Comparison of ENCODE assay signal across 17 mouse cellular contexts in genomic region chr2:79270034-79270535, GRCm38 (mm10). TPM values are rescaled to one million over a fixed set of nuclear protein-coding genes. Genes with fewer than 3 reads are reported as not detected.
DNase-seq lines count a peak whose midpoint lies in the region; ATAC-seq lines count a peak whose summit lies in the region.
"Had no signal": no experiment of that assay in that cellular context is flagged by ENCODE, and none has a peak within 500 bp of the region (broad histone marks: within the 10 kb centered on the region; RNA-seq: fewer than 3 reads in every experiment).

No protein-coding gene starts in this region.

- H3K27ac ChIP-seq in forebrain, embryonic 12.5 days, result no peak overlapping the region
- H3K27ac ChIP-seq in kidney, embryonic 14.5 days (ENCODE audit: low read depth, low read length), result no peak overlapping the region
- no peak overlapping the region for H3K27ac ChIP-seq in kidney, embryonic 15.5 days
- H3K27ac ChIP-seq: embryonic facial prominence, embryonic 15.5 days; intestine, embryonic 15.5 days; limb, embryonic 15.5 days had no signal

- no peaks in the 10 kb centered on the region for H3K9me3 ChIP-seq in forebrain, embryonic 12.5 days
- no peaks in the 10 kb centered on the region for H3K9me3 ChIP-seq in kidney, embryonic 14.5 days (ENCODE audit: control insufficient read depth, low read length)
- H3K9me3 ChIP-seq in kidney, embryonic 15.5 days (replicated peaks), result no peaks in the 10 kb centered on the region
- H3K9me3 ChIP-seq: embryonic facial prominence, embryonic 15.5 days; intestine, embryonic 15.5 days; limb, embryonic 15.5 days had no signal

- no peak overlapping the region for H3K4me2 ChIP-seq in forebrain, embryonic 12.5 days
- H3K4me2 ChIP-seq in kidney, embryonic 14.5 days (replicated peaks; ENCODE audit: low read depth, low read length), result no peak overlapping the region
- H3K4me2 ChIP-seq in kidney, embryonic 15.5 days, result no peak overlapping the region
- H3K4me2 ChIP-seq: embryonic facial prominence, embryonic 15.5 days; intestine, embryonic 15.5 days; limb, embryonic 15.5 days had no signal

- peak; percentile 62 for ATAC-seq in granulocyte monocyte progenitor cell, adult 5-6 weeks (replicated peaks; ENCODE audit: poor library complexity, severe bottlenecking)
- ATAC-seq in megakaryocyte, adult 5-6 weeks (ENCODE audit: poor library complexity, severe bottlenecking), result peak; percentile 27
- ATAC-seq in forebrain, embryonic 12.5 days (ENCODE audit: low FRiP score), result no peak
- no peak for ATAC-seq in kidney, embryonic 14.5 days (ENCODE audit: low FRiP score, low TSS enrichment)
- no peak; the same call in 1 of the 2 replicates for ATAC-seq in kidney, embryonic 15.5 days (replicated peaks; ENCODE audit: low FRiP score)
- ATAC-seq: forebrain, embryonic 16.5 days; intestine, embryonic 15.5 days had no signal

- H3K4me3 ChIP-seq in forebrain, embryonic 12.5 days (replicated peaks), result no peak overlapping the region
- no peak overlapping the region for H3K4me3 ChIP-seq in kidney, embryonic 14.5 days (ENCODE audit: low read length)
- no peak overlapping the region for H3K4me3 ChIP-seq in kidney, embryonic 15.5 days (replicated peaks)
- H3K4me3 ChIP-seq: embryonic facial prominence, embryonic 15.5 days; intestine, embryonic 15.5 days; limb, embryonic 15.5 days had no signal

- peak; percentile 39 for DNase-seq in CD4-positive, CD25-positive, alpha-beta regulatory T cell, adult 2 months (ENCODE audit: low read depth, low spot score)
- peak; percentile 98 for DNase-seq in MEL-GATA-1-ER (ENCODE audit: extremely low read depth, low read depth)
- no peak for DNase-seq in left cerebral cortex, postnatal 14 days (ENCODE audit: low spot score in 2 of 2)
- DNase-seq: adrenal gland, postnatal 14 days; heart, postnatal 4 days; kidney, postnatal 4 days; lung, postnatal 4 days; right cerebral cortex, adult 18-20 months had no signal

- H3K4me1 ChIP-seq in forebrain, embryonic 12.5 days, result no peaks in the 10 kb centered on the region
- H3K4me1 ChIP-seq in kidney, embryonic 14.5 days (ENCODE audit: control insufficient read depth, insufficient read depth, low read length), result no peaks in the 10 kb centered on the region
- no peaks in the 10 kb centered on the region for H3K4me1 ChIP-seq in kidney, embryonic 15.5 days
- H3K4me1 ChIP-seq: embryonic facial prominence, embryonic 15.5 days; intestine, embryonic 15.5 days; limb, embryonic 15.5 days had no signal

- WGBS in forebrain, embryonic 12.5 days, result 66% methylated on average over 3 of the region's 3 CpGs
- 54% methylated on average over 3 of the region's 3 CpGs for WGBS in kidney, embryonic 14.5 days
- 50% methylated on average over 3 of the region's 3 CpGs for WGBS in kidney, embryonic 15.5 days

- H3K36me3 ChIP-seq in forebrain, embryonic 12.5 days (replicated peaks), result no peaks in the 10 kb centered on the region
- H3K36me3 ChIP-seq in kidney, embryonic 14.5 days (ENCODE audit: control insufficient read depth, insufficient read depth, low read length), result no peaks in the 10 kb centered on the region
- no peaks in the 10 kb centered on the region for H3K36me3 ChIP-seq in kidney, embryonic 15.5 days
- H3K36me3 ChIP-seq: embryonic facial prominence, embryonic 15.5 days; intestine, embryonic 15.5 days; limb, embryonic 15.5 days had no signal

- 0 out of 2 replicates have a peak, but pooled peaks cover 2% of the 10 kb centered on the region for H3K27me3 ChIP-seq in forebrain, embryonic 12.5 days
- no peaks in the 10 kb centered on the region for H3K27me3 ChIP-seq in kidney, embryonic 14.5 days (ENCODE audit: control insufficient read depth, insufficient read depth, low read length)
- no peaks in the 10 kb centered on the region for H3K27me3 ChIP-seq in kidney, embryonic 15.5 days
- H3K27me3 ChIP-seq: embryonic facial prominence, embryonic 15.5 days; intestine, embryonic 15.5 days; limb, embryonic 15.5 days had no signal

- H3K9ac ChIP-seq in forebrain, embryonic 12.5 days, result no peak overlapping the region
- no peak overlapping the region for H3K9ac ChIP-seq in kidney, embryonic 14.5 days (ENCODE audit: low read depth, low read length)
- H3K9ac ChIP-seq in kidney, embryonic 15.5 days, result no peak overlapping the region
- H3K9ac ChIP-seq: embryonic facial prominence, embryonic 15.5 days; intestine, embryonic 15.5 days; limb, embryonic 15.5 days had no signal

- intact Hi-C loops in left cerebral cortex, postnatal 14 days (cut with DNase I), result no loop called here

RNA-seq across cellular contexts. Expression of gene Itga4, which starts 14.9 kb away (rescaled TPM):
- total RNA-seq in granulocyte monocyte progenitor cell, adult 5-6 weeks (2014; fragmentation: Nextera tagmentation), result 72.8 and 84.9 TPM in 2 replicates
- total RNA-seq in granulocyte monocyte progenitor cell, adult 5-6 weeks (2017), result 80.1 and 85.1 TPM in 2 replicates
- 208 and 212 TPM in 2 replicates for total RNA-seq in megakaryocyte, adult 5-6 weeks (2015)
- total RNA-seq in megakaryocyte, adult 5-6 weeks (2017), result 170 and 201 TPM in 2 replicates
- polyA plus RNA-seq in forebrain, embryonic 12.5 days (2016; fragmentation: Nextera tagmentation; extraction: Ambion mirVana), result 4.7 and 4.9 TPM in 2 replicates
- 10 to 100 TPM; 13.1 to 13.5 TPM for total RNA-seq in left cerebral cortex, postnatal 14 days (2021)
- 4.6 and 7.9 TPM in 2 replicates for polyA plus RNA-seq in kidney, embryonic 14.5 days (2014; fragmentation: Nextera tagmentation; extraction: Ambion mirVana)
- polyA plus RNA-seq in kidney, embryonic 15.5 days (2015; fragmentation: Nextera tagmentation; extraction: Ambion mirVana), result 4.9 and 5.5 TPM in 2 replicates

Comparison
In these comparisons a context has a peak if more than half of its experiments do, and no peak if none do; other contexts are left out.
1. DNase-seq: peak in CD4-positive, CD25-positive, alpha-beta regulatory T cell, adult 2 months (single experiment) and MEL-GATA-1-ER (single experiment); none in left cerebral cortex, postnatal 14 days (0 of 2).
2. ATAC-seq: peak in granulocyte monocyte progenitor cell, adult 5-6 weeks (single experiment) and megakaryocyte, adult 5-6 weeks (single experiment); none in forebrain, embryonic 12.5 days (single experiment), kidney, embryonic 14.5 days (single experiment) and kidney, embryonic 15.5 days (single experiment).
3. RNA of gene Itga4, which starts 14.9 kb away (total RNA-seq): 170 to 212 TPM in megakaryocyte, adult 5-6 weeks and 72.8 to 85.1 TPM in granulocyte monocyte progenitor cell, adult 5-6 weeks; 13.1 to 13.5 TPM in left cerebral cortex, postnatal 14 days; every median in the first group is over 4 times any median in the second.